Mouse (Mus musculus) megakaryocyte-erythroid progenitor cell, adult 5-6 weeks (primary cell): ENCODE measurements around the gene Ppp2r2d. TPM values are rescaled to one million over a fixed set of nuclear protein-coding genes. Genes with fewer than 3 reads are reported as not detected.

Experiments
- ATAC-seq: replicated peaks from 2 replicates; pipeline ENCODE4 v1.8.0; 2016; ENCODE audit warnings: mild to moderate bottlenecking, inconsistent platforms; ENCODE audit not compliant: severe bottlenecking, poor library complexity, low FRiP score, low TSS enrichment
- total RNA-seq, 2 experiments: library from RNA; stranded (forward) in 1 of 2; stranded (reverse) in 1 of 2; fragments of 200-1000, 215-1000 nt in 1 of 2; fragments of >200 nt in 1 of 2; fragmentation: Nextera tagmentation in 1 of 2; gene quantifications; 2 replicates each; pipeline ENCODE4 v1.2.3; 2014 to 2017

Gene Ppp2r2d
- total RNA-seq, 2 experiments from 2014 or later, result 35.9 to 36.1 TPM

GRCm38 (mm10) chr7:138910193-138910562, 64.3 kb downstream of the Ppp2r2d start:
- ATAC-seq, result no peak

- no peak for ATAC-seq
These were observed 67.7 kb downstream of the Ppp2r2d start for GRCm38 (mm10) chr7:138913616-138914015.

- peak; percentile 81 for ATAC-seq
These were observed 73.5 kb downstream of the Ppp2r2d start for GRCm38 (mm10) chr7:138919156-138919944.

DNA sequence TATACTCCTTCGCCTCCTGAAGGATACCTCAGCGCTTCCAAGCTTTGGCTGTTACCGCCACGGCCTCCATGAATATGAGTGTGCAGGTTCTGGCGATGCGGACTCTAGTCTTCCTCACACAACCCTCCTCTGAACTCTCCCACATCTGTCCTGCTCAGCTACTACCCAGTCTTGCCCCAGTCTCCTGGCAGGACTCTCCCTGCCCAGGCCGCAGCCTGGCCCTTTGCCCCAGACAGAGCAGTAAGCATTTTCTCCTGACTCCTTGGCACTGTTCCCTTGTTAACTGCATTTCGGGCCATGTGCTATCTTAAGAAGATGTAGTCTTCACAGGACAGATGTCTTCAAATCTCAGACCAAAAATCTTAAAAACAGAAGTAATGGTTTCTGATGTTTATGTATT, 75.7 kb downstream of the Ppp2r2d start:
- no peak for ATAC-seq

DNA sequence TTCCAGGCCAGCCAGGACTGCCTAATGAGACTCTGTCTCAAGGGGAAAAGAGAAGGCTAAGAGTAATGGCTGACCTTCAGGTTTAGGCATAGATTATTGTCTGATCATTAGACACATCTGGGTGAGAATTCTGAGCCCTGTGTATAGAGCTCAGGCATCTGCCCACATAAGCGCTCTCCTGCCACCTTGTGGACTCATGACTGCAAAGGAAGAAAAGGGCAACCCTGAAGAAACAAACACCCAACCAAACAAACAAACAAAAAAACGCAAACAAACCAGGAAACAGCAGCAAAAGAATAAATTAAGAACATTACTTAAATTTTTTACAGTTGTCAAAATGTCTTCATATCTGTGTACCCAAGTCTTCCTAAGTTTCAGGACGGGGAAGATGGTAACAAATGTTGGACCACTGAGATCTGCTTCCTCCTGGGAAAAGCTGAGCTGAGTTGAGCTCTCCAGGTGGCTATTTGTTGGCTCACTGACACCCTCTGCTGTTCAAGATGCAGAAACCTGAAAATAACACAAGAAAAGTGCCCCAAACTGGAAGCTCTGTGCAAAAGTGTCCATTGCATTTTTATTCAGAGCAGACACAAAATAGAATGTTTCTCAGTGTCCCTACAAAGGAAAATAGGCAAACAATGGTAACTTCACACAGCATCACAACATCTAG, 78.0 kb downstream of the Ppp2r2d start:
- no peak for ATAC-seq

GRCm38 (mm10) chr7:138928456-138928855, 82.6 kb downstream of the Ppp2r2d start:
- ATAC-seq, result no peak

Other genes with a start within 250 kb of the Ppp2r2d start
- gene Mapk1ip1, start 194 bp downstream of the Ppp2r2d start, total RNA-seq (2014; fragmentation: Nextera tagmentation), result 8.1 and 24.0 TPM in 2 replicates
- 0.33 and 5.4 TPM in 2 replicates for gene Mapk1ip1, start 194 bp downstream of the Ppp2r2d start, total RNA-seq (2017)
- gene Bnip3, start 63.4 kb downstream of the Ppp2r2d start, total RNA-seq (2014; fragmentation: Nextera tagmentation), result 3.5 and 14.2 TPM in 2 replicates
- gene Bnip3, start 63.4 kb downstream of the Ppp2r2d start, total RNA-seq (2017), result 13.0 and 15.1 TPM in 2 replicates
- gene Jakmip3, start 94.7 kb downstream of the Ppp2r2d start, total RNA-seq (2014; fragmentation: Nextera tagmentation), result not detected in 2 replicates
- not detected in 2 replicates for gene Jakmip3, start 94.7 kb downstream of the Ppp2r2d start, total RNA-seq (2017)
- gene Dpysl4, start 239.9 kb downstream of the Ppp2r2d start, total RNA-seq (2014; fragmentation: Nextera tagmentation), result not detected in 2 replicates
- not detected in 2 replicates for gene Dpysl4, start 239.9 kb downstream of the Ppp2r2d start, total RNA-seq (2017)